Mouse (Mus musculus): ENCODE measurements around the gene Rhbdl2.

The Rhbdl2 gene

DNA sequence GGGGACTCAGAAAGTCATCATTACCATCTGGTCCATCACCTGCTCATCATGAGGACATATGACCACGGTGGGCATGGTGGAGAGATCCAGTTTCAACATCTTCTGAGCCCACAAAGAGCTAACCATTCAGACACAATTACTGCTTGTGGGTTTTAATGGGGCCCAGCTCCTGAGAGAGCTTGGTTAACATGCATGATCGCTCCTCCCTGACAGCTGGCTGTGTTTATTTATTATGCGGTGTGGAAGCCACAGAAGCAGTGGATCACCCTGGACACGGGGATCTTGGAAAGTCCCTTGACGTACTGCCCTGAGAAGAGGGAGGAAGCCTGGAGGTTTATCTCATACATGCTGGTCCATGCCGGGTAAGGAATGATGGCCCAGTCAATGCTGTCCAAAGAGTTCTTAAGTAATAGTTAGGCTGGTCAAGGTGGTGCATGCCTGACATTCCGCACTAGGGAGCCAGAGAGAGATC lies 26.4 kb downstream of the Rhbdl2 start:
- peak; percentile 14 for DNase-seq (ENCODE audit: low spot score)

DNA sequence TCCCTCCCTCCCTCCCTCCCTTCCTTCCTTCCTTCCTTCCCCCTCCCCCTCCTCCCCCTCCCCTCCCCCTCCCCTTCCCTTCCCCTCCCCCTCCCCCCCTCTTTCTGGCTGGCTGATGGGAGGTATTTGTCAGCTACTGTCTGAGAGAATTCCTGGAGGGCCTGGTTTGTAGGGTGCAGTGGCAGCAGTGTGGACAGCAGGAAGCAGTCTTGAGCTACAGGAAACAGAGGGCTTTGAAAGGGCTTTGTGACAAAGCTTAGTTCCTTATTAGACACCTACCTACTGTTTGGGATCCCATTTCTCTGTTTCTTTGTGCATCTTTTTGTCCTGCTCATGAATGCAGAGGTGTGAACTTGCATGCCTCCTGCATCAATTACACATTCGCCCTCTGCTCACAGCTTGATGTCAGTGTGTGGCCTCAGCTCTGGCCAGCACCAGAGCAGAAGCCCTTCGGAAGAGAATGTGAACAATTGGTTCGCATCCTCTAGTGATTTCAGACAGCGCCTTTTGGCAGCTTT lies 31.5 kb downstream of the Rhbdl2 start:
- peak; percentile 61 for DNase-seq (ENCODE audit: low spot score)

DNA sequence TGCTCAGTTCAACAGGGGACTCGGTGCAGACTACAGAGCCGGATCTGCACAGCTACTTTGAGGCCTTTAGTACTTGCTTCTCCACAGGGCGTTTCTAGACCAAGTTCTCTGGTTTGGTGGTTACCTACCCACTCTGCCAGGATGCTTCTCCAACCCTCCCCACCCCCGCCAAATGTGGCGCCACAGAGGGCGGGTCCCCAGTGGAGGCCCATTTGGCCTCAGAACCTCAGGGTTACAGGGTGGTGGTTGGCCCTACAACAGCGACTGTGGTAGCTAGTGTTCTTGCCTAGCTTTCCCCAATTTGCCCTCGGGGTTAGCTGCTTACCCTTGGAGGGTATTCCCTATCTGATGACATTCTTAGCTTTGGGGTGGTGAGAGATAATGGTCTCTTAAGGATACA lies 54.5 kb downstream of the Rhbdl2 start:
- DNase-seq (ENCODE audit: low spot score): no peak

DNA sequence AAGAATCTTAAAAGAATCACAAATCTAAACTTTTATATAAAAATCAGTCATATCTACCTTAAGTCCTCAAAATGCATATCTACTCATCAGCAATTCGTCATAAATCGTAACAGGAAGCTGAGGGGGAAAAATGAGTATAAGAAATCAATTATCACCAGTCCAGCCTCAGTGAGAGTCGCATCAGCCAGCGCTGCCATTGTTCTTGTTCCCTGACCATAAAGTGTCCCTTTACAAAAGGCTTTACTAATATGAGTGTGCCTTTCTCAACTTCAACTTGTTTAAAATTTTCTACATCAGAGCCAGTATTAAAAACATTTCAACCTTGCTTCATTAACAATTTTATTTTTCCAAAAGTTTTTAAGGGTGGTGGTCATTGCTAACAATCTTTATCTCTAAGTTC lies 69.2 kb downstream of the Rhbdl2 start:
- DNase-seq (ENCODE audit: low spot score): no peak

DNA sequence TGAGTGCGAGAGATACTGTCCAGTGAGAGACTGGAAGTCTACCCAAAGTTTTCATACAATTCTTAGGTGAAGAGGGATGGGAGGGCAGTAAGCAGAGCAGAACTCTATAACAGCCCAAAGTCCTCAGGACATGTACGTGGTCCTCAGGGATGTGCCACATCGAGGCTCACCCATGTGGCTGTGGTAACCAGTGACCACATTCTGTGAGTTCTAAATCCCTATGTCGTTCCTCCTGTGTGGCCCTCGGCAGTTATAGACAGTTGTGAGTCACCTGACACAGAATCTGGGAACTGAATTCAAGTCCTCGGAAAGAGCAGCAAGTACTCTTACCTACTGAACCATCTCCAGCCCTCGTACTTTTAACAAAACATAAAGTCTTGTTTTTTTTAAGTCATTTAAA lies 70.4 kb downstream of the Rhbdl2 start:
- no peak for DNase-seq (ENCODE audit: low spot score)

DNA sequence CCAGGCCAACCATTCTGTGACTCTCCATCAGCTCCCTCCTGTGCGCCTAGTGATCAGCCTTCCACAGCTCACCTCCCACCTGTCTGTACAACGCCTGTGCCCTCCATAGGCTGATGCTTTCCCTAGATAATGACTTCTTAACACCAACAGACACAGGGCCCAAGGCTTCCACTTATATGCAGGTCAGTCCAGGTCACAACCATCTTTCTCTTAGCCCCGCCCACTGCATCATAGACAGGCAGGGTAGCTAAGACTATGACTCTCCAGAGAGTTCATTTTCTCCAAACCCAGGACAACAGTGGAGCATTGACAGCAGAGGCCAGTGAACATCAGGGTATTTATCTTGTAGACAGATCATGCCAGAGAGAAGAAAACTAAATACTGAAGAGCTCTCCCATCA lies 71.7 kb downstream of the Rhbdl2 start, which contains the start of gene 4933427I04Rik:
Gene 4933427I04Rik (plus strand): TSS at position 301 of the 400 bp plus-strand sequence.
- DNase-seq (ENCODE audit: low spot score): no peak

DNA sequence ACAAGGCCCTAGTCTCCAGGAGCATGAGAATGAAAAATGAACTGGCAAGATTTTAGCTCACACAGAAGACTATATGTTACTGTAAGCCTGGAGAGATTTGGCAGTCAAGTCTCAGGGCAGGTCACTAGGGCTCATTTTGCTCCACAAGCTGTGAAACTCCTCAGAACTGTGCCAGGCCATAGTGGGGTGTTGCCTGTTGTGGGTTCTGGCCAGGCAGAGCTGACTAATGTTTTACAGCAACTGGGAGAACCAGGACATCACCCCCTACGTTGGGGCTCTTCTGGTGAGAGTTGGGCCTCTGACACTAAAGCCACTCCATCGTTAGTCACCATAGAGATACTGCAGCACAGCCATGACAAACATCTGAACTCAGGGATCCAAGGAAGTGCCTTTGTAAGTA lies 72.1 kb downstream of the Rhbdl2 start:
- DNase-seq (ENCODE audit: low spot score): no peak

DNA sequence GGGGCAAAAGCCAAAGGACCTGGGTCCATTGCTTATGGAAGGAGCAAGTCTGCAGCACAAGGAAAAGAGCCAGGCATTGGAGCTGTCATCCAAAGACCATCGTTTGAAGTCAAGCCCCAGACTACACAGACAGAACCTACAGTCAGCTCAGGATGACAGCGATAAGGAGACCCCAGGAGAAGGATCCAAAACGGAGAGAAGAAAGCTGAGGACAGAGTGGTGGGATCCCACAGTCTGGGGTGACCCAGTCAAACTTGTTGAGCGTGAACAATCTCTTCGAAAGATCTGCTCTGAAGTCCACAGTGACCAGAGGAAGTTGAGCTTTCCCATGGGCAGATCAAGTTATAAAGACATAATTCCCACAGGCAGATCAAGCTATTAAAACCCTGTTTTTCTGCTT lies 72.9 kb downstream of the Rhbdl2 start:
- DNase-seq (ENCODE audit: low spot score): no peak
